Mouse (Mus musculus): ENCODE results near the gene Fpr-rs6. TPM values are rescaled to one million over a fixed set of nuclear protein-coding genes. Genes with fewer than 3 reads are reported as not detected.

Fpr-rs6 gene
- not detected in 2 replicates for polyA plus RNA-seq (2012; rRNA removed)

GRCm38 (mm10) chr17:20182997-20183396 lies at the start of gene Fpr-rs6:
Gene Fpr-rs6 (minus strand): TSS chr17:20183097.

Other genes starting within 250 kb of the Fpr-rs6 start
- not detected in 2 replicates for gene Vmn2r104, start 134.8 kb downstream of the Fpr-rs6 start, polyA plus RNA-seq (2012; rRNA removed)
- gene Fpr-rs7, start 68.9 kb downstream of the Fpr-rs6 start, polyA plus RNA-seq (2012; rRNA removed), result not detected in 2 replicates
- gene Vmn2r105, start 52.0 kb upstream of the Fpr-rs6 start, polyA plus RNA-seq (2012; rRNA removed), result not detected in 2 replicates
- not detected in 2 replicates for gene Vmn2r106, start 102.5 kb upstream of the Fpr-rs6 start, polyA plus RNA-seq (2012; rRNA removed)
- not detected in 2 replicates for gene Vmn2r107, start 162.1 kb upstream of the Fpr-rs6 start, polyA plus RNA-seq (2012; rRNA removed)
- gene Vmn1r224, start 231.0 kb upstream of the Fpr-rs6 start, polyA plus RNA-seq (2012; rRNA removed), result not detected in 2 replicates

Data from central nervous system, embryonic 11.5 days (tissue).